Mouse (Mus musculus): ENCODE measurements around the gene Fars2. TPM values are rescaled to one million over a fixed set of nuclear protein-coding genes. Genes with fewer than 3 reads are reported as not detected.

The Fars2 gene
- total and polyA plus RNA-seq, 2 experiments from 2014 or later, result 21.5 to 34.6 TPM

- Histone ChIP-seq H3K9ac (replicated peaks; ENCODE audit: low read length) (no peak overlapping the region), H3K36me3 (ENCODE audit: insufficient read depth, low read length) (no peaks in the 10 kb centered on the region), H3K4me3 (ENCODE audit: low read length) (no peak overlapping the region), H3K4me1 (ENCODE audit: insufficient read depth, low read length) (no peaks in the 10 kb centered on the region), H3K9me3 (ENCODE audit: low read length) (no peaks in the 10 kb centered on the region), H3K4me2 (ENCODE audit: low read depth, low read length) (no peak overlapping the region), H3K27me3 (ENCODE audit: insufficient read depth, low read length) (no peaks in the 10 kb centered on the region), H3K27ac (no peak overlapping the region)
- 80% methylated on average over 1 of the region's 1 CpGs for WGBS
- no peak for TF ChIP-seq CTCF (IDR thresholded peaks at IDR 0.05; ENCODE audit: low read depth)
- ATAC-seq (no peak), DNase-seq (ENCODE audit: low spot score) (no peak)
Measured at GRCm38 (mm10) chr13:36309160-36309559, 191.9 kb downstream of the Fars2 start.

- no peak overlapping the region for H3K4me2 ChIP-seq (ENCODE audit: low read depth, low read length)
Measured at GRCm38 (mm10) chr13:36314218-36314617, 197.0 kb downstream of the Fars2 start.

GRCm38 (mm10) chr13:36314860-36315800 lies 197.9 kb downstream of the Fars2 start:
- Histone ChIP-seq H3K4me3 (ENCODE audit: low read length) (no peak overlapping the region), H3K4me1 (ENCODE audit: insufficient read depth, low read length) (no peaks in the 10 kb centered on the region), H3K9me3 (ENCODE audit: low read length) (no peaks in the 10 kb centered on the region), H3K36me3 (ENCODE audit: insufficient read depth, low read length) (no peaks in the 10 kb centered on the region), H3K4me2 (ENCODE audit: low read depth, low read length) (no peak overlapping the region), H3K9ac (replicated peaks; ENCODE audit: low read length) (no peak overlapping the region), H3K27ac (no peak overlapping the region), H3K27me3 (ENCODE audit: insufficient read depth, low read length) (no peaks in the 10 kb centered on the region)
- WGBS, result 88% methylated on average over 10 of the region's 10 CpGs
- no peak for ATAC-seq
- TF ChIP-seq CTCF (IDR thresholded peaks at IDR 0.05; ENCODE audit: low read depth), result no peak
- DNase-seq (ENCODE audit: low spot score), result no peak

More at GRCm38 (mm10) chr13:36314218-36314617, 197.0 kb downstream of the Fars2 start:
- WGBS, result 73% methylated on average over 8 of the region's 8 CpGs
- H3K4me3 ChIP-seq (ENCODE audit: low read length), result no peak overlapping the region
- no peaks in the 10 kb centered on the region for H3K9me3 ChIP-seq (ENCODE audit: low read length)
- H3K27me3 ChIP-seq (ENCODE audit: insufficient read depth, low read length), result no peaks in the 10 kb centered on the region
- no peaks in the 10 kb centered on the region for H3K36me3 ChIP-seq (ENCODE audit: insufficient read depth, low read length)
- no peak for ATAC-seq
- no peak overlapping the region for H3K27ac ChIP-seq
- no peak for TF ChIP-seq CTCF (IDR thresholded peaks at IDR 0.05; ENCODE audit: low read depth)
- no peak for DNase-seq (ENCODE audit: low spot score)
- H3K9ac ChIP-seq (replicated peaks; ENCODE audit: low read length), result no peak overlapping the region
- H3K4me1 ChIP-seq (ENCODE audit: insufficient read depth, low read length), result no peaks in the 10 kb centered on the region

- H3K27me3 ChIP-seq (ENCODE audit: insufficient read depth, low read length), result no peaks in the 10 kb centered on the region
- no peaks in the 10 kb centered on the region for H3K9me3 ChIP-seq (ENCODE audit: low read length)
- no peak for TF ChIP-seq CTCF (IDR thresholded peaks at IDR 0.05; ENCODE audit: low read depth)
- DNase-seq (ENCODE audit: low spot score) (peak; percentile 41), ATAC-seq (peak; percentile 55; the same call in 1 of the 2 replicates)
- H3K4me3 ChIP-seq (ENCODE audit: low read length), result no peak overlapping the region
- H3K36me3 ChIP-seq (ENCODE audit: insufficient read depth, low read length), result no peaks in the 10 kb centered on the region
- no peaks in the 10 kb centered on the region for H3K4me1 ChIP-seq (ENCODE audit: insufficient read depth, low read length)
- no peak overlapping the region for H3K27ac ChIP-seq
- WGBS, result 45% methylated on average over 3 of the region's 3 CpGs
- H3K4me2 ChIP-seq (ENCODE audit: low read depth, low read length), result no peak overlapping the region
- no peak overlapping the region for H3K9ac ChIP-seq (replicated peaks; ENCODE audit: low read length)
Measured at GRCm38 (mm10) chr13:36317824-36318223, 200.6 kb downstream of the Fars2 start.

- Histone ChIP-seq H3K27ac (no peak overlapping the region), H3K36me3 (ENCODE audit: insufficient read depth, low read length) (no peaks in the 10 kb centered on the region), H3K9ac (replicated peaks; ENCODE audit: low read length) (no peak overlapping the region), H3K4me3 (ENCODE audit: low read length) (no peak overlapping the region), H3K4me1 (ENCODE audit: insufficient read depth, low read length) (no peaks in the 10 kb centered on the region), H3K9me3 (ENCODE audit: low read length) (no peaks in the 10 kb centered on the region), H3K27me3 (ENCODE audit: insufficient read depth, low read length) (no peaks in the 10 kb centered on the region), H3K4me2 (ENCODE audit: low read depth, low read length) (no peak overlapping the region)
- DNase-seq (ENCODE audit: low spot score), result no peak
- no peak for ATAC-seq
- no peak for TF ChIP-seq CTCF (IDR thresholded peaks at IDR 0.05; ENCODE audit: low read depth)
- 93% methylated on average over 2 of the region's 2 CpGs for WGBS
Measured at GRCm38 (mm10) chr13:36324624-36325023, 207.4 kb downstream of the Fars2 start.

GRCm38 (mm10) chr13:36326539-36326938 lies 209.3 kb downstream of the Fars2 start:
- Histone ChIP-seq H3K27me3 (ENCODE audit: insufficient read depth, low read length) (no peaks in the 10 kb centered on the region), H3K36me3 (ENCODE audit: insufficient read depth, low read length) (no peaks in the 10 kb centered on the region), H3K4me2 (ENCODE audit: low read depth, low read length) (no peak overlapping the region), H3K4me3 (ENCODE audit: low read length) (no peak overlapping the region), H3K27ac (no peak overlapping the region), H3K9ac (replicated peaks; ENCODE audit: low read length) (no peak overlapping the region), H3K4me1 (ENCODE audit: insufficient read depth, low read length) (no peaks in the 10 kb centered on the region), H3K9me3 (ENCODE audit: low read length) (no peaks in the 10 kb centered on the region)
- DNase-seq (ENCODE audit: low spot score), result no peak
- TF ChIP-seq CTCF (IDR thresholded peaks at IDR 0.05; ENCODE audit: low read depth), result no peak
- WGBS, result 68% methylated on average over 3 of the region's 3 CpGs
- no peak for ATAC-seq

GRCm38 (mm10) chr13:36329871-36330270 lies 212.7 kb downstream of the Fars2 start:
- WGBS, result 78% methylated on average over 2 of the region's 2 CpGs
- no peak for TF ChIP-seq CTCF (IDR thresholded peaks at IDR 0.05; ENCODE audit: low read depth)
- H3K27ac ChIP-seq, result no peak overlapping the region
- no peaks in the 10 kb centered on the region for H3K27me3 ChIP-seq (ENCODE audit: insufficient read depth, low read length)
- H3K4me2 ChIP-seq (ENCODE audit: low read depth, low read length), result no peak overlapping the region
- no peaks in the 10 kb centered on the region for H3K4me1 ChIP-seq (ENCODE audit: insufficient read depth, low read length)
- no peaks in the 10 kb centered on the region for H3K36me3 ChIP-seq (ENCODE audit: insufficient read depth, low read length)
- ATAC-seq (no peak), DNase-seq (ENCODE audit: low spot score) (no peak)
- no peak overlapping the region for H3K9ac ChIP-seq (replicated peaks; ENCODE audit: low read length)
- no peak overlapping the region for H3K4me3 ChIP-seq (ENCODE audit: low read length)
- H3K9me3 ChIP-seq (ENCODE audit: low read length), result no peaks in the 10 kb centered on the region

Measured in hindbrain, postnatal 0 days (tissue).